Mouse (Mus musculus) olfactory bulb, adult 2 months (tissue): ENCODE results near the gene Gm21244.
"Not testable (repeated sequence)": the region's sequence is repeated elsewhere in the genome, so short reads cannot be mapped to it uniquely, and the experiment has no call there.

Experiments used
- CTCF ChIP-seq: fragments of 200-500 bp; IDR thresholded peaks from 2 replicates; pipeline ENCODE4 v1.5.1; 2012; ENCODE audit warnings: low read depth, mild to moderate bottlenecking, low read length, moderate library complexity; ENCODE audit not compliant: insufficient read depth
- POLR2A ChIP-seq: fragments of 200-500 bp; IDR thresholded peaks from 2 replicates; pipeline ENCODE4 v1.6.1; 2012; ENCODE audit warnings: mild to moderate bottlenecking, low read depth, low read length, moderate library complexity; ENCODE audit not compliant: insufficient read depth

- not testable (repeated sequence) for TF ChIP-seq CTCF, POLR2A
Observed at GRCm38 (mm10) chrY:7169193-7169592, at the start of gene Gm21244.
